Mouse (Mus musculus) liver, postnatal 0 days (tissue): ENCODE results near the gene Syndig1.

ENCODE experiments used
- CTCF ChIP-seq: sonication (generic); IDR thresholded peaks from 2 replicates; pipeline ENCODE4 v1.5.1; 2016; ENCODE audit warnings: antibody characterized with exemption, low read depth
- EP300 ChIP-seq: IDR thresholded peaks from 2 replicates; pipeline ENCODE4 v1.6.1; 2016; ENCODE audit warnings: antibody characterized with exemption, low read depth, mild to moderate bottlenecking

- no peak for TF ChIP-seq CTCF
- no peak for TF ChIP-seq EP300
Measured at GRCm38 (mm10) chr2:150043531-150043930, 214.5 kb downstream of the Syndig1 start.
